Mouse (Mus musculus) liver, adult (tissue): Measurements from ENCODE around the gene Lpp.
A peak's percentile ranks its signal among the peaks of the same experiment; 100 is the strongest.

Source experiments
- GATA4 ChIP-seq: IDR thresholded peaks from 2 replicates; pipeline ENCODE4 v1.6.1; 2014; ENCODE audit warnings: mild to moderate bottlenecking, low read length; ENCODE audit not compliant: insufficient replicate concordance

Lpp gene

GRCm38 (mm10) chr16:24421687-24422418, 28.5 kb downstream of the Lpp start:
- TF ChIP-seq GATA4, result 0 out of 2 replicates have a peak, but pooled peaks have one; percentile 25

- no peak for TF ChIP-seq GATA4
These were observed 29.9 kb downstream of the Lpp start for GRCm38 (mm10) chr16:24423196-24423595.

GRCm38 (mm10) chr16:24423751-24424150, 30.4 kb downstream of the Lpp start:
- TF ChIP-seq GATA4, result no peak

GRCm38 (mm10) chr16:24424356-24424977, 31.2 kb downstream of the Lpp start:
- TF ChIP-seq GATA4, result no peak

GRCm38 (mm10) chr16:24425816-24426215, 32.5 kb downstream of the Lpp start:
- TF ChIP-seq GATA4, result no peak

- TF ChIP-seq GATA4, result no peak
These were observed 34.3 kb downstream of the Lpp start for GRCm38 (mm10) chr16:24427606-24428005.

GRCm38 (mm10) chr16:24428055-24428454, 34.7 kb downstream of the Lpp start:
- no peak for TF ChIP-seq GATA4

- TF ChIP-seq GATA4, result no peak
These were observed 35.4 kb downstream of the Lpp start for GRCm38 (mm10) chr16:24428742-24429141.

GRCm38 (mm10) chr16:24429691-24430090, 36.4 kb downstream of the Lpp start:
- no peak for TF ChIP-seq GATA4

GRCm38 (mm10) chr16:24431808-24432207, 38.5 kb downstream of the Lpp start:
- no peak for TF ChIP-seq GATA4

- no peak for TF ChIP-seq GATA4
These were observed 40.3 kb downstream of the Lpp start for GRCm38 (mm10) chr16:24433563-24433962.

- TF ChIP-seq GATA4, result no peak
These were observed 40.7 kb downstream of the Lpp start for GRCm38 (mm10) chr16:24434026-24434425.

GRCm38 (mm10) chr16:24434531-24435114, 41.3 kb downstream of the Lpp start:
- TF ChIP-seq GATA4, result no peak

- no peak for TF ChIP-seq GATA4
These were observed 41.8 kb downstream of the Lpp start for GRCm38 (mm10) chr16:24435115-24435553.

GRCm38 (mm10) chr16:24438438-24438837, 45.1 kb downstream of the Lpp start:
- no peak for TF ChIP-seq GATA4

- no peak for TF ChIP-seq GATA4
These were observed 48.0 kb downstream of the Lpp start for GRCm38 (mm10) chr16:24441338-24441737.

GRCm38 (mm10) chr16:24442500-24443122, 49.3 kb downstream of the Lpp start:
- TF ChIP-seq GATA4, result no peak
